Mouse (Mus musculus) hindbrain, embryonic 15.5 days (tissue): ENCODE measurements at regions not wholly inside any gene's neighbourhood (a gene's known extent, or its start where the extent isn't known, plus 50 kb on each side); places are given as distances from the start of the nearest gene placed in this dataset.

Source experiments
- ATAC-seq: fragments of 200-750 bp; cut with Nextera tagmentation; 2 replicates; pipeline ENCODE4 v1.8.0; 2017; ENCODE audit warnings: low read depth, moderate number of reproducible peaks, moderate TSS enrichment; ENCODE audit not compliant: low FRiP score
- H3K27ac ChIP-seq: fragments of 300-500 bp; sonication (generic); replicated peaks from 2 replicates; pipeline ENCODE4 v1.5.1; 2015; ENCODE audit warnings: mild to moderate bottlenecking, inconsistent platforms
- H3K27me3 ChIP-seq: fragments of 300-500 bp; sonication (generic); 2 replicates; pipeline ENCODE4 v1.6.1; 2015; ENCODE audit warnings: control low read depth, inconsistent platforms
- H3K36me3 ChIP-seq: fragments of 300-500 bp; sonication (generic); 2 replicates; pipeline ENCODE4 v1.6.1; 2015; ENCODE audit warnings: control low read depth, inconsistent platforms
- H3K4me1 ChIP-seq: fragments of 300-500 bp; sonication (generic); replicated peaks from 2 replicates; pipeline ENCODE4 v1.6.1; 2015; ENCODE audit warnings: control low read depth, inconsistent platforms
- H3K4me2 ChIP-seq: fragments of 300-500 bp; sonication (generic); 2 replicates; pipeline ENCODE4 v1.6.1; 2015; ENCODE audit warnings: moderate library complexity, mild to moderate bottlenecking, inconsistent platforms
- H3K4me3 ChIP-seq: fragments of 300-500 bp; sonication (generic); 2 replicates; pipeline ENCODE4 v1.5.1; 2015; ENCODE audit warnings: mild to moderate bottlenecking, inconsistent platforms
- H3K9ac ChIP-seq: fragments of 300-500 bp; sonication (generic); 2 replicates; pipeline ENCODE4 v1.6.1; 2015; ENCODE audit warnings: inconsistent platforms
- H3K9me3 ChIP-seq: fragments of 300-500 bp; sonication (generic); 2 replicates; pipeline ENCODE4 v1.6.1; 2016; ENCODE audit warnings: control low read depth, inconsistent platforms
- WGBS: fragments of 180-500 bp; shearing (Covaris S2); methylation state at CpG from one replicate; pipeline ENCODE4 v1.1.7; 2015; 5-methylcytosine and 5-hydroxymethylcytosine counted together

DNA sequence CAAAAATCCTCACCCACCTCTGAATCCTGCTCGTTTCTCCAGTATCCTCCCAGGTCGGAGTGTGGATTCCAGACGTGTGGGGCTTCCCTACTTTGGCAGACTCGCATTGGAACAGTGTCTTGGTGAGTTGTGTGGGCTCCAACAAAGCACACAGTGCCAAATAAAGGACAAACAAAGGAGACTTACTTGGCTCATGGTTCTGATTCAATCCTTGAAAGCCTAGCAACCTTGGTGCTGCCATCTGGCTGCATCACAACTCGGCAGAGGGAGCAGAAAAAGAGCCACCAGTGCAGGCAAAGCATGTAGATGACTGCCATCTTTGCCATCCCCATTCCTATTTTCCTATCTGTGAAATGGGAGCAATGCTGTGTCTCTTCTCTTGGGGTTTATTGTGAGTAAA, 64.0 kb downstream of the Il9r start:
- no peak overlapping the region for H3K4me3 ChIP-seq
- H3K36me3 ChIP-seq: no peaks in the 10 kb centered on the region
- no peaks in the 10 kb centered on the region for H3K27me3 ChIP-seq
- H3K9ac ChIP-seq: no peak overlapping the region
- peaks cover 17% of the 10 kb centered on the region for H3K4me1 ChIP-seq
- H3K4me2 ChIP-seq: no peak overlapping the region
- 44% methylated on average over 5 of the region's 5 CpGs for WGBS
- peak; percentile 25; the same call in 1 of the 2 replicates for ATAC-seq
- H3K9me3 ChIP-seq: no peaks in the 10 kb centered on the region
- peak overlapping the region; percentile 49; the same call in 1 of the 2 replicates for H3K27ac ChIP-seq

DNA sequence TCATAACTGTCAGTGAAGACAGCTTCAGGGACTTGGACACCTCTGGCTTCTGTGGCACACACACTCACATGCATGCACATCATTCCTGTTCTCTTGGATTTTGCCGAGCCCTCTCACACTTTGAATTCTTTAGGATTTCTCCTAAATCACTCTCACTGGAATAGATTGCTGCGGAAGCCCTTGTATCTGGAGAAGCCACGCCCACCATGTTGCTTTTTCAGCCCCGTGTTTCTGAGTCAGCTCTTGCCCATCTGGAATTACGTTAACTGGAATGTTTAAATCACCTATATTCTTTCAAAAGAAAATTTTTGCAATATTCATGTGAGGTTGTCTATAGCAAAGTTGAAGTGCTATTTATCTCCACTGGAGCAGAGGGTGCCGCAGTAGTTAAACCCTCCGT, 66.1 kb downstream of the Il9r start:
- no peaks in the 10 kb centered on the region for H3K27me3 ChIP-seq
- no peak overlapping the region for H3K27ac ChIP-seq
- H3K9me3 ChIP-seq: no peaks in the 10 kb centered on the region
- H3K4me3 ChIP-seq: no peak overlapping the region
- no peak for ATAC-seq
- no peaks in the 10 kb centered on the region for H3K36me3 ChIP-seq
- WGBS: 84% methylated on average over 7 of the region's 7 CpGs
- H3K4me1 ChIP-seq: peaks cover 18% of the 10 kb centered on the region
- no peak overlapping the region for H3K4me2 ChIP-seq
- no peak overlapping the region for H3K9ac ChIP-seq

DNA sequence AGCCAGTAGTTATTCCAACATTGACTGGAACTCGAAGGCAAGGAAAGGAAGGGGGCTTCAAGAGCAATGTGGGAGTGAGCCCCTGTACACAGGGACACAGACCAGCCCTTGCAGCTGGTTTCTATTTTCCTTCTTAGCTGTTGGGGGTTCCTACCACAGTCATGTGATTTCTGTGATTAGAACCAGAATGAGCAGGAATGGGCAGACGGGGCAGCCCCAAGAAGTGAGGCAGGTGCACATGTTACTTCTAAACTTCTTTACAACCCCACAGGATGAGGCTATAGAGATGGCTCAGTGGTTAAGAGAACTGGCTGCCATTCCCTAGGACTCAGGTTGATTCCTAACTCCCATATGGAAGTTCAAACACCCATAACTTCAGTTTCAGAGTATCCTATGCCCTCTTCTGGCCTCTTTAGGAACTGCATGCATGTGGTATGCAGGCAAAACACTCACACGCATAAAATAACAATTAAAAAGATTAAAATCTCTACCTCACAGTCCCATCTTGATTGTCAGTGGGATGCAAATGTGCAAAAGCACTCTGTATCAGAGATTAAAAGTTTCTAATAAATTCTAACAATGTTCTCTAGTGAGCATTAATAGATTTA, 68.0 kb downstream of the Il9r start:
- H3K4me1 ChIP-seq: peaks cover 10% of the 10 kb centered on the region

GRCm38 (mm10) chr11:32128551-32128950, 71.5 kb downstream of the Il9r start:
- Histone ChIP-seq H3K9ac (no peak overlapping the region), H3K27me3 (no peaks in the 10 kb centered on the region), H3K9me3 (no peaks in the 10 kb centered on the region), H3K4me1 (peaks cover 20% of the 10 kb centered on the region), H3K27ac (peak overlapping the region; percentile 60; the same call in 1 of the 2 replicates), H3K4me3 (no peak overlapping the region), H3K4me2 (no peak overlapping the region), H3K36me3 (no peaks in the 10 kb centered on the region)
- WGBS: 60% methylated on average over 7 of the region's 7 CpGs
- no peak for ATAC-seq

More for the DNA sequence above, 68.0 kb downstream of the Il9r start:
- no peak overlapping the region for H3K9ac ChIP-seq
- H3K4me2 ChIP-seq: no peak overlapping the region
- no peak overlapping the region for H3K4me3 ChIP-seq
- no peaks in the 10 kb centered on the region for H3K9me3 ChIP-seq
- WGBS: 86% methylated on average over 3 of the region's 3 CpGs
- H3K27me3 ChIP-seq: no peaks in the 10 kb centered on the region
- no peak overlapping the region for H3K27ac ChIP-seq
- no peak for ATAC-seq
- H3K36me3 ChIP-seq: no peaks in the 10 kb centered on the region

GRCm38 (mm10) chr11:32128018-32128417, 72.1 kb downstream of the Il9r start:
- H3K4me2 ChIP-seq: no peak overlapping the region
- no peaks in the 10 kb centered on the region for H3K27me3 ChIP-seq
- peak overlapping the region; percentile 60 for H3K27ac ChIP-seq
- ATAC-seq: no peak
- H3K4me1 ChIP-seq: peaks cover 20% of the 10 kb centered on the region
- no peaks in the 10 kb centered on the region for H3K9me3 ChIP-seq
- no peak overlapping the region for H3K9ac ChIP-seq
- no peak overlapping the region for H3K4me3 ChIP-seq
- 84% methylated on average over 3 of the region's 3 CpGs for WGBS
- H3K36me3 ChIP-seq: no peaks in the 10 kb centered on the region

GRCm38 (mm10) chr11:32127401-32127817, 72.7 kb downstream of the Il9r start:
- Histone ChIP-seq H3K27me3 (no peaks in the 10 kb centered on the region), H3K36me3 (no peaks in the 10 kb centered on the region), H3K9ac (no peak overlapping the region; the same call in 1 of the 2 replicates), H3K4me3 (no peak overlapping the region), H3K9me3 (no peaks in the 10 kb centered on the region), H3K4me1 (peaks cover 20% of the 10 kb centered on the region), H3K4me2 (no peak overlapping the region), H3K27ac (peak overlapping the region; percentile 16)
- ATAC-seq: peak; percentile 73
- WGBS: 48% methylated on average over 7 of the region's 7 CpGs

DNA sequence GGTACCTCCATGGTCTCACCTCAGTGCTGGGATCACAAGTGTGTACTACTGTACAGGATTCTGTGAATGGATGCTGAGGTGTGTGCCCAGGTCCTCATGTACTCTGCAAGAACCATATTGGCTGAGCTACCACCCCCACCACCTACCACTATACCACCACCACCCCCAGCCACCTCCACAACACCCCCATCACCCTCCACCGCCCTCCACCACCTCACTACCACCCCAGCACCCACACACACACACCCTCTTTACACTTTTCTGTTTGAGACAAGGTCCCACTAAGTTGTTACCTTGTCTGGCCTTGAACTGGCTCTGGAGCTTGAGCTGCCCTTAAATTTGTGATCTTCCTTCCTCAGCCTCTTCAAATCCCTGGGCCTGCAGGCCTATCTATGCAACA, 73.3 kb downstream of the Il9r start:
- no peak overlapping the region for H3K9ac ChIP-seq
- peak overlapping the region; percentile 16; the same call in 1 of the 2 replicates for H3K27ac ChIP-seq
- WGBS: 100% methylated on average over 1 of the region's 1 CpGs
- H3K9me3 ChIP-seq: no peaks in the 10 kb centered on the region
- no peak overlapping the region for H3K4me2 ChIP-seq
- ATAC-seq: peak; percentile 51
- peaks cover 20% of the 10 kb centered on the region for H3K4me1 ChIP-seq
- H3K36me3 ChIP-seq: no peaks in the 10 kb centered on the region
- no peaks in the 10 kb centered on the region for H3K27me3 ChIP-seq
- no peak overlapping the region for H3K4me3 ChIP-seq

DNA sequence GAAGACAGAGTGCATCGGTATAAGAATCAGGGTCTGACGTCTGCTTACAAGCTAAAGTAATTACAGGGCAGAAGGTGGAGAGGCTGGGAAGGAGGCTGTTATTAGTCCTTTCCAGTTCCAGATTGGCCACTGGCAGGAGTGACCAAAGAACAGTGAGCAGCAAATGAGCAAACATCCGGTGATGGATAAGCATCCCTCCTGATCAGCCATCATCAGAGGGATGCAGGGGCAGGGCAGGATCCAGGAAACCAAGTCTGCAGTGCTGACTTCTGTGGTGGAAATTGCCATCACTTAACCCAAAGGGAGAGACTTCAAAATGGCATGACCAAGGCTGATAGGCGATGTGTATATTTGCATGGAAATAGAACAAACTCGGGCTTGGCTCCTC, 73.8 kb downstream of the Il9r start:
- H3K27me3 ChIP-seq: no peaks in the 10 kb centered on the region
- no peak overlapping the region for H3K27ac ChIP-seq
- H3K4me3 ChIP-seq: no peak overlapping the region
- H3K9me3 ChIP-seq: no peaks in the 10 kb centered on the region
- ATAC-seq: no peak
- peaks cover 20% of the 10 kb centered on the region for H3K4me1 ChIP-seq
- H3K9ac ChIP-seq: no peak overlapping the region
- H3K36me3 ChIP-seq: no peaks in the 10 kb centered on the region
- no peak overlapping the region for H3K4me2 ChIP-seq
- WGBS: 57% methylated on average over 5 of the region's 5 CpGs

DNA sequence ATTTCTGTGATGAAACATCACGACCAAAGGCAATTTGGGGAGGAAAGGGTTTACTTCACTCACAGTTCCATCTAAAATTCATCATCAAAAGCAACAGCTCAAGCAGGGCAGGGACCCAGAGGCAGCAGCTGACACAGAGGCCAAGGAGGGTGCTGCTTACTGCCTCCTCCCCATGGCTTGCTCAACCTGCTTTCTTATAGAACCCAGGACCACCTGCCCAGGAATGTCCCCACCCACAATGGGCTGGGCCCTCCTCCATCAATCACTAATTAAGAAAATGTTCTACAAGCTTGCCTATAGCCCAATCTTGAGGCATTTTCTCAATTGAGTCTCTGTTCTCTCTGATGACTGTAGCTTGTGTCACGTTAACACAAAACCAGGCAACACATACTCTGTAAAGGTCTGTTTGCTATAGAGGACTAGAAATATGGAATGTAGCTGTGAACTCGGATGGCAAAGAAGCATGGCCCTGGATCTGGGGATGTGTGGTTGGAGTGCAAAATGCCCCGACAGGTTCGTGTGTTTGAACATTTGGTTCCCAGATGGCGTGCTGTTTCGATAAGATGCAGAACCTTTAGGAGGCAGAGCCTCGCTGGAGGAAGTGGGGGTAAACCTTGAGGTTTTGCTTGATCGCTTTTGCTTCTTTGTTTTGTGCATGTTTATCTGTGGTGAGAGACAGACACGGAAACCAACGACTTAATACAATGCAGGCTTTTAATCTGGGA, 74.3 kb downstream of the Il9r start:
- Histone ChIP-seq H3K27ac (no peak overlapping the region), H3K9me3 (no peaks in the 10 kb centered on the region), H3K27me3 (no peaks in the 10 kb centered on the region), H3K36me3 (no peaks in the 10 kb centered on the region), H3K9ac (no peak overlapping the region), H3K4me2 (no peak overlapping the region), H3K4me3 (no peak overlapping the region), H3K4me1 (peaks cover 20% of the 10 kb centered on the region)
- no peak for ATAC-seq
- WGBS: 54% methylated on average over 11 of the region's 11 CpGs

GRCm38 (mm10) chr11:32120596-32120995, 79.5 kb downstream of the Il9r start:
- H3K9me3 ChIP-seq: no peaks in the 10 kb centered on the region
- WGBS: 69% methylated on average over 3 of the region's 3 CpGs
- no peak overlapping the region for H3K27ac ChIP-seq
- H3K36me3 ChIP-seq: no peaks in the 10 kb centered on the region
- H3K4me2 ChIP-seq: no peak overlapping the region
- no peaks in the 10 kb centered on the region for H3K27me3 ChIP-seq
- peaks cover 19% of the 10 kb centered on the region for H3K4me1 ChIP-seq
- no peak for ATAC-seq
- no peak overlapping the region for H3K4me3 ChIP-seq
- no peak overlapping the region for H3K9ac ChIP-seq

DNA sequence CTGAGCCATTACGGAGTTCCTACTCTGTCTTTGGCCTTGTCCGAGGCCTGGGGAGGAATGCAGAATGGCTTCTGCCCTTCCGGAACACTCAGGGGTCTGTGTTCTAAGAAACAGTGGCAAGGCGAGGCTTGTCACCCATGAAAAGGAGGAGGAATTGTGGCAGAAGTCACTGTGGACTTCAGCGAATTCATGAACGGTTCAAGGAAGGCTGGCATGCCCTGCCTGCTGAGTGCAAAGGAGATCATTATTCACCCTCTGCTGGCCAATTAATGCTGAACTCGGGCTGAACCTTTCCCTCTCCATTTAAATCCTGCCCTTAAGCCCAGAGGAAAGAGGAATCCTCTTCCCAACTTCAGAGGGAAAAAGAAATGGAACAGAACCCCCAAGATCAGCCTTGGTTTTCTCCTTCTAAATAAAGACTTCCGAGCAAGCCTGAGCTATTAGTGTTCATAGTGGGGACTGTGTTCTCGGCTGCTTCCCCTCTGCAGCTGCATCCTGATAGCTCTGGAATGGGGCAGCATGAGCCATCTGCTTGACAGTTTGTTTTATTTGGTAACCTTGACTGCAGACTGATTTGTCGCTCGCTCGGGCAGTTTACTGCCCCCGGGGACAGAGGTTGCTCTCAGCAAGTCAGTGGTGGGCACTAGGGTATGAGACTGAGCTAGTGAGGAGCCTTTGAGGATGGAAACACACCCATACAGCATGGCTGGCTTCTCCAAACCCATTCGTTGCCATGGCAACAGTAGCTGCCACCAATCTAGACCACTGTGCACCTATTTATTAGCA, 81.0 kb downstream of the Il9r start:
- Histone ChIP-seq H3K9ac (no peak overlapping the region), H3K27ac (peak overlapping the region; percentile 66), H3K9me3 (no peaks in the 10 kb centered on the region), H3K36me3 (no peaks in the 10 kb centered on the region), H3K4me3 (no peak overlapping the region), H3K4me1 (peaks cover 20% of the 10 kb centered on the region), H3K27me3 (no peaks in the 10 kb centered on the region), H3K4me2 (no peak overlapping the region)
- WGBS: 13% methylated on average over 14 of the region's 14 CpGs
- ATAC-seq: peak; percentile 73

- Histone ChIP-seq H3K27ac (no peak overlapping the region), H3K4me3 (no peak overlapping the region), H3K9me3 (no peaks in the 10 kb centered on the region), H3K4me1 (peaks cover 31% of the 10 kb centered on the region), H3K4me2 (no peak overlapping the region), H3K36me3 (no peaks in the 10 kb centered on the region), H3K9ac (no peak overlapping the region), H3K27me3 (no peaks in the 10 kb centered on the region)
- no peak for ATAC-seq
- 32% methylated on average over 2 of the region's 2 CpGs for WGBS
Measured at GRCm38 (mm10) chr11:32117930-32118329, 82.1 kb downstream of the Il9r start.
